Mouse (Mus musculus) erythroblast, embryonic 14.5 days (primary cell): ENCODE measurements around the gene Dmwd.

Source experiments
- GATA1 ChIP-seq: IDR thresholded peaks from 2 replicates; pipeline ENCODE4 v1.6.1; 2012; ENCODE audit warnings: low read length, inconsistent platforms, mixed read lengths
- TAL1 ChIP-seq: IDR thresholded peaks from 3 replicates; pipeline ENCODE4 v1.6.1; 2012; ENCODE audit warnings: low read length, inconsistent platforms, mixed read lengths

GRCm38 (mm10) chr7:19103741-19104140, 27.7 kb downstream of the Dmwd start:
- TF ChIP-seq GATA1 (no peak), TAL1 (no peak)
